Mouse (Mus musculus) forebrain, embryonic 14.5 days (tissue): Measurements from ENCODE around the gene Col8a1. TPM values are rescaled to one million over a fixed set of nuclear protein-coding genes. Genes with fewer than 3 reads are reported as not detected.

Experiments
- ATAC-seq: fragments of 200-750 bp; cut with Nextera tagmentation; 2 replicates; pipeline ENCODE4 v1.8.0; 2017; ENCODE audit warnings: mild to moderate bottlenecking, moderate library complexity
- DNase-seq: peaks from one replicate; pipeline ENCODE4 v3.0.0-alpha.2; 2015; ENCODE audit warnings: low spot score
- H3K27ac ChIP-seq: fragments of 300-500 bp; sonication (generic); 2 replicates; pipeline ENCODE4 v1.5.1; 2014; ENCODE audit warnings: low read depth, mild to moderate bottlenecking, control low read depth, low read length, moderate library complexity
- H3K27me3 ChIP-seq: fragments of 300-500 bp; sonication (generic); replicated peaks from 2 replicates; pipeline ENCODE4 v1.6.1; 2014; ENCODE audit warnings: low read length, control low read depth, mixed read lengths; ENCODE audit not compliant: control insufficient read depth, insufficient read depth
- H3K36me3 ChIP-seq: fragments of 300-500 bp; sonication (generic); 2 replicates; pipeline ENCODE4 v1.6.1; 2014; ENCODE audit warnings: low read length, control low read depth; ENCODE audit not compliant: control insufficient read depth, insufficient read depth
- H3K4me1 ChIP-seq: fragments of 300-500 bp; sonication (generic); 2 replicates; pipeline ENCODE4 v1.6.1; 2014; ENCODE audit warnings: antibody characterized with exemption, low read length, control low read depth; ENCODE audit not compliant: control insufficient read depth, insufficient read depth
- H3K4me2 ChIP-seq: fragments of 300-500 bp; sonication (generic); 2 replicates; pipeline ENCODE4 v1.6.1; 2014; ENCODE audit warnings: mild to moderate bottlenecking, control low read depth, low read length
- H3K4me3 ChIP-seq: fragments of 300-500 bp; sonication (generic); 2 replicates; pipeline ENCODE4 v1.5.1; 2014; ENCODE audit warnings: low read depth, low read length, control low read depth
- H3K9ac ChIP-seq: fragments of 300-500 bp; sonication (generic); 2 replicates; pipeline ENCODE4 v1.6.1; 2014; ENCODE audit warnings: mild to moderate bottlenecking, low read length, control low read depth, moderate library complexity
- H3K9me3 ChIP-seq: fragments of 300-500 bp; sonication (generic); replicated peaks from 2 replicates; pipeline ENCODE4 v1.6.1; 2016; ENCODE audit warnings: low read length, control low read depth, mixed read lengths; ENCODE audit not compliant: control insufficient read depth
- WGBS: fragments of 180-500 bp; shearing (Covaris S2); extraction: QIAGEN DNeasy Blood & Tissue Kit; methylation state at CpG from one replicate; pipeline ENCODE4 v1.1.7; 2014; 5-methylcytosine and 5-hydroxymethylcytosine counted together
- polyA plus RNA-seq: library from polyadenylated mRNA; unstranded; fragments of >200 nt; fragmentation: Nextera tagmentation; extraction: Ambion mirVana; gene quantifications from 2 replicates; pipeline ENCODE4 v1.2.1, GENCODE M21; 2014

The Col8a1 gene
- polyA plus RNA-seq, 1 experiment from 2014 or later, result 1.0 TPM

- H3K36me3 ChIP-seq, result no peaks in the 10 kb centered on the region
- 53% methylated on average over 3 of the region's 3 CpGs for WGBS
- ATAC-seq (no peak), DNase-seq (no peak)
- no peak overlapping the region for H3K9ac ChIP-seq
- H3K4me1 ChIP-seq, result no peaks in the 10 kb centered on the region
- H3K4me3 ChIP-seq, result no peak overlapping the region
- no peaks in the 10 kb centered on the region for H3K9me3 ChIP-seq
- H3K27ac ChIP-seq, result no peak overlapping the region
- H3K4me2 ChIP-seq, result no peak overlapping the region
- H3K27me3 ChIP-seq, result no peaks in the 10 kb centered on the region
Measured at GRCm38 (mm10) chr16:57585201-57585600, 169.3 kb downstream of the Col8a1 start.

GRCm38 (mm10) chr16:57582008-57582407 lies 172.5 kb downstream of the Col8a1 start:
- no peak overlapping the region for H3K4me3 ChIP-seq

GRCm38 (mm10) chr16:57580041-57580440 lies 174.5 kb downstream of the Col8a1 start:
- Histone ChIP-seq H3K27ac (no peak overlapping the region), H3K4me2 (no peak overlapping the region), H3K4me1 (0 out of 2 replicates have a peak, but pooled peaks cover 3% of the 10 kb centered on the region), H3K27me3 (no peaks in the 10 kb centered on the region), H3K9me3 (no peaks in the 10 kb centered on the region), H3K36me3 (no peaks in the 10 kb centered on the region), H3K4me3 (no peak overlapping the region), H3K9ac (no peak overlapping the region)
- DNase-seq (no peak), ATAC-seq (no peak)
- WGBS, result 66% methylated on average over 7 of the region's 7 CpGs

More at GRCm38 (mm10) chr16:57582008-57582407, 172.5 kb downstream of the Col8a1 start:
- H3K9ac ChIP-seq, result no peak overlapping the region
- no peak for DNase-seq
- WGBS, result 73% methylated on average over 2 of the region's 2 CpGs
- H3K4me1 ChIP-seq, result no peaks in the 10 kb centered on the region
- no peak for ATAC-seq
- H3K9me3 ChIP-seq, result no peaks in the 10 kb centered on the region
- no peaks in the 10 kb centered on the region for H3K27me3 ChIP-seq
- H3K27ac ChIP-seq, result no peak overlapping the region
- H3K4me2 ChIP-seq, result no peak overlapping the region
- no peaks in the 10 kb centered on the region for H3K36me3 ChIP-seq

- H3K4me3 ChIP-seq, result no peak overlapping the region
- H3K9me3 ChIP-seq, result no peaks in the 10 kb centered on the region
- no peak for DNase-seq
- no peak overlapping the region for H3K9ac ChIP-seq
- WGBS, result 90% methylated on average over 1 of the region's 1 CpGs
- H3K27me3 ChIP-seq, result no peaks in the 10 kb centered on the region
- H3K27ac ChIP-seq, result no peak overlapping the region
- ATAC-seq, result no peak
- H3K36me3 ChIP-seq, result no peaks in the 10 kb centered on the region
- no peak overlapping the region for H3K4me2 ChIP-seq
- H3K4me1 ChIP-seq, result 0 out of 2 replicates have a peak, but pooled peaks cover 3% of the 10 kb centered on the region
Measured at GRCm38 (mm10) chr16:57577519-57577918, 177.0 kb downstream of the Col8a1 start.

GRCm38 (mm10) chr16:57575764-57576388 lies 178.7 kb downstream of the Col8a1 start:
- H3K27me3 ChIP-seq, result no peaks in the 10 kb centered on the region
- no peak overlapping the region for H3K4me3 ChIP-seq
- H3K9me3 ChIP-seq, result no peaks in the 10 kb centered on the region
- no peak overlapping the region for H3K9ac ChIP-seq
- H3K4me1 ChIP-seq, result 0 out of 2 replicates have a peak, but pooled peaks cover 3% of the 10 kb centered on the region
- peak; percentile 55; the same call in 1 of the 2 replicates for ATAC-seq
- 40% methylated on average over 1 of the region's 1 CpGs for WGBS
- peak; percentile 10 for DNase-seq
- no peaks in the 10 kb centered on the region for H3K36me3 ChIP-seq
- no peak overlapping the region for H3K4me2 ChIP-seq
- H3K27ac ChIP-seq, result no peak overlapping the region

Other genes starting within 250 kb of the Col8a1 start
- gene Cmss1, start 147.9 kb downstream of the Col8a1 start, polyA plus RNA-seq, result 35.7 and 41.0 TPM in 2 replicates